23 mouse cellular contexts compared by ENCODE assay signal in the genomic region with DNA sequence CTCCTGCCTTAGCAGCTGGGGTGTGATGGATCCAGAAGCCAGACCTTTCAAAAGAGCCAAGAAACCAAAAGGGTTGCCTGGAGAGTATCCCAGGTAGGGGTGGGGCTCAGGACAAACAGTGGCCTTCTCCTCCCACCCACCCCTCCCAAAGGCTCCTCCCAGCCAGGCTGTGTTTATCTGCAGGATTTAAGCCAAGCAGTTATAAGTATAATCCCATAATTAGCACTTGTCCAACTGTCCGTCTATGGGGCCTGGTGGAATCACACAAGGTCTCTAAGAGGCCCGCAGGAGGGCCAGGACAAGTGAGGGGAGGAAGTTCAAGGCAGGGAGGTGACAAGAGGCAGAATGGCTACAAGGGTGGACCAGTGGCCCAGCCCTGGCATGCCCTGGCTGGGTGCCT. TPM values are rescaled to one million over a fixed set of nuclear protein-coding genes. Genes with fewer than 3 reads are reported as not detected.
"Had no signal": no experiment of that assay in that cellular context is flagged by ENCODE, and none has a peak within 500 bp of the region (broad histone marks: within the 10 kb centered on the region; RNA-seq: fewer than 3 reads in every experiment).

No protein-coding gene starts in this region.

- H3K4me1 ChIP-seq: neural tube, embryonic 12.5 days; neural tube, embryonic 15.5 days; stomach, embryonic 15.5 days had no signal

- H3K36me3 ChIP-seq: neural tube, embryonic 12.5 days; neural tube, embryonic 13.5 days; neural tube, embryonic 15.5 days; stomach, embryonic 15.5 days had no signal

- H3K27ac ChIP-seq: neural tube, embryonic 12.5 days; neural tube, embryonic 13.5 days; neural tube, embryonic 15.5 days; stomach, embryonic 15.5 days; stomach, postnatal 0 days had no signal

- H3K9me3 ChIP-seq: neural tube, embryonic 12.5 days; neural tube, embryonic 13.5 days; neural tube, embryonic 15.5 days; stomach, embryonic 15.5 days had no signal

- H3K4me2 ChIP-seq: neural tube, embryonic 12.5 days; neural tube, embryonic 13.5 days; neural tube, embryonic 15.5 days; stomach, embryonic 15.5 days had no signal

- DNase-seq: right cerebral cortex, adult 18-20 months; right cerebral cortex, postnatal 14 days; right cerebral cortex, postnatal 25 days; right cerebral cortex, postnatal 4 days; spleen, adult 18-20 months; thymus, adult 18-20 months; thymus, adult 2 months; thymus, postnatal 14 days; thymus, postnatal 25 days; thymus, postnatal 36 days; thymus, postnatal 4 days had no signal

- H3K4me3 ChIP-seq: neural tube, embryonic 12.5 days; neural tube, embryonic 13.5 days; neural tube, embryonic 15.5 days; stomach, embryonic 15.5 days had no signal

- H3K9ac ChIP-seq: neural tube, embryonic 12.5 days; neural tube, embryonic 13.5 days; neural tube, embryonic 15.5 days; stomach, embryonic 15.5 days had no signal

RNA-seq across cellular contexts. Expression of a gene that starts 23.8 kb away (rescaled TPM):
- total RNA-seq: neutrophil, adult 5-6 weeks had no signal
- polyA plus RNA-seq: thymus, postnatal 0 days had no signal

RNA-seq across cellular contexts. Expression of a gene that starts 26.8 kb away (rescaled TPM):
- total RNA-seq: neutrophil, adult 5-6 weeks had no signal
- polyA plus RNA-seq: neural tube, embryonic 11.5 days; neural tube, embryonic 12.5 days; neural tube, embryonic 13.5 days; neural tube, embryonic 14.5 days; neural tube, embryonic 15.5 days; spleen, adult 2 months; stomach, postnatal 0 days; testis, adult 2 months; thymus, adult 2 months; thymus, postnatal 0 days; urinary bladder, adult 2 months had no signal
